Comparison of ENCODE assay signal across 18 mouse cellular contexts in genomic region chr16:97437448-97438056, GRCm38 (mm10). TPM values are rescaled to one million over a fixed set of nuclear protein-coding genes. Genes with fewer than 3 reads are reported as not detected.
DNase-seq lines count a peak whose midpoint lies in the region; ATAC-seq and TF ChIP-seq lines count a peak whose summit lies in the region.
"Had no signal": no experiment of that assay in that cellular context is flagged by ENCODE, and none has a peak within 500 bp of the region (broad histone marks: within the 10 kb centered on the region; RNA-seq: fewer than 3 reads in every experiment).

No protein-coding gene starts in this region.

- no peaks in the 10 kb centered on the region for H3K79me2 ChIP-seq in heart, adult 2 months (replicated peaks; ENCODE audit: control insufficient read depth, insufficient read depth, low read length)

- H3K27me3 ChIP-seq in forebrain, embryonic 13.5 days = no peaks in the 10 kb centered on the region
- H3K27me3 ChIP-seq in forebrain, embryonic 12.5 days = no peaks in the 10 kb centered on the region
- H3K27me3 ChIP-seq in heart, adult 2 months (ENCODE audit: control insufficient read depth, insufficient read depth, low read length) = no peaks in the 10 kb centered on the region
- H3K27me3 ChIP-seq: embryonic facial prominence, embryonic 15.5 days; hindbrain, embryonic 15.5 days; lung, embryonic 15.5 days; midbrain, embryonic 13.5 days had no signal

- peak; percentile 27 to 46 for DNase-seq in layer of hippocampus, adult 2 months (ENCODE audit: low spot score in 2 of 2)
- no peak for DNase-seq in layer of hippocampus, adult 9-11 months
- peak; percentile 70 for DNase-seq in Muller cell, postnatal 12 days (ENCODE audit: inconsistent ontology term)
- peak; percentile 38 to 62 for DNase-seq in layer of hippocampus, postnatal 14 days (ENCODE audit: low spot score in 2 of 2)
- DNase-seq in heart, adult 2 months = no peak
- no peak for DNase-seq in kidney, postnatal 10 days
- DNase-seq: cerebellum, adult 2 months; heart, adult 18-20 months; kidney, adult 18-20 months; kidney, postnatal 36 days; right cerebral cortex, postnatal 14 days; thymus, postnatal 4 days had no signal

- H3K27ac ChIP-seq in forebrain, embryonic 13.5 days = no peak overlapping the region
- no peak overlapping the region for H3K27ac ChIP-seq in forebrain, embryonic 12.5 days
- no peak overlapping the region for H3K27ac ChIP-seq in layer of hippocampus, adult 2 months
- H3K27ac ChIP-seq in heart, adult 2 months = no peak overlapping the region
- H3K27ac ChIP-seq: embryonic facial prominence, embryonic 15.5 days; hindbrain, embryonic 15.5 days; lung, embryonic 15.5 days; midbrain, embryonic 13.5 days had no signal

- TF ChIP-seq EP300 in heart, adult 2 months (IDR thresholded peaks at IDR 0.05; ENCODE audit: insufficient read depth, low read depth, low read length) = no peak

- peak; percentile 67 for ATAC-seq in forebrain, embryonic 13.5 days
- ATAC-seq in forebrain, embryonic 12.5 days (ENCODE audit: low FRiP score) = no peak
- ATAC-seq: midbrain, embryonic 13.5 days had no signal

- intact Hi-C loops in heart, adult 2 months (cut with DNase I) = no loop called here

- H3K9ac ChIP-seq in forebrain, embryonic 13.5 days = no peak overlapping the region
- H3K9ac ChIP-seq in forebrain, embryonic 12.5 days = no peak overlapping the region
- H3K9ac ChIP-seq in heart, adult 2 months (ENCODE audit: low read depth, low read length) = no peak overlapping the region
- H3K9ac ChIP-seq: embryonic facial prominence, embryonic 15.5 days; hindbrain, embryonic 15.5 days; lung, embryonic 15.5 days; midbrain, embryonic 13.5 days had no signal

- H3K4me1 ChIP-seq in forebrain, embryonic 13.5 days = 0 out of 2 replicates have a peak, but pooled peaks cover 3% of the 10 kb centered on the region
- H3K4me1 ChIP-seq in forebrain, embryonic 12.5 days = no peaks in the 10 kb centered on the region
- no peaks in the 10 kb centered on the region for H3K4me1 ChIP-seq in heart, adult 2 months (ENCODE audit: control insufficient read depth, insufficient read depth, low read length)
- H3K4me1 ChIP-seq: embryonic facial prominence, embryonic 15.5 days; hindbrain, embryonic 15.5 days; lung, embryonic 15.5 days; midbrain, embryonic 13.5 days had no signal

- H3K36me3 ChIP-seq in forebrain, embryonic 13.5 days (ENCODE audit: poor library complexity, severe bottlenecking) = no peaks in the 10 kb centered on the region
- H3K36me3 ChIP-seq in forebrain, embryonic 12.5 days (replicated peaks) = no peaks in the 10 kb centered on the region
- no peaks in the 10 kb centered on the region for H3K36me3 ChIP-seq in heart, adult 2 months (ENCODE audit: control insufficient read depth, insufficient read depth, low read length)
- H3K36me3 ChIP-seq: embryonic facial prominence, embryonic 15.5 days; hindbrain, embryonic 15.5 days; lung, embryonic 15.5 days; midbrain, embryonic 13.5 days had no signal

- WGBS in forebrain, embryonic 13.5 days = 49% methylated on average over 1 of the region's 1 CpGs
- WGBS in forebrain, embryonic 12.5 days = 44% methylated on average over 1 of the region's 1 CpGs
- WGBS in heart, adult 2 months = 44% methylated on average over 1 of the region's 1 CpGs

- no peak for TF ChIP-seq CTCF in layer of hippocampus, adult 2 months (conservative IDR thresholded peaks at IDR 0.05)
- no peak for TF ChIP-seq CTCF in heart, adult 2 months (IDR thresholded peaks at IDR 0.05)

- H3K4me3 ChIP-seq in forebrain, embryonic 13.5 days = no peak overlapping the region
- no peak overlapping the region for H3K4me3 ChIP-seq in forebrain, embryonic 12.5 days (replicated peaks)
- no peak overlapping the region for H3K4me3 ChIP-seq in layer of hippocampus, adult 2 months
- no peak overlapping the region for H3K4me3 ChIP-seq in heart, adult 2 months
- H3K4me3 ChIP-seq: embryonic facial prominence, embryonic 15.5 days; hindbrain, embryonic 15.5 days; lung, embryonic 15.5 days; midbrain, embryonic 13.5 days had no signal

- no peak overlapping the region for H3K4me2 ChIP-seq in forebrain, embryonic 13.5 days
- no peak overlapping the region for H3K4me2 ChIP-seq in forebrain, embryonic 12.5 days
- H3K4me2 ChIP-seq: embryonic facial prominence, embryonic 15.5 days; hindbrain, embryonic 15.5 days; lung, embryonic 15.5 days; midbrain, embryonic 13.5 days had no signal

- no peak for TF ChIP-seq POLR2A in heart, adult 2 months (IDR thresholded peaks at IDR 0.05; ENCODE audit: insufficient read depth, low read depth, low read length)

- H3K9me3 ChIP-seq in forebrain, embryonic 13.5 days (replicated peaks) = no peaks in the 10 kb centered on the region
- no peaks in the 10 kb centered on the region for H3K9me3 ChIP-seq in forebrain, embryonic 12.5 days
- H3K9me3 ChIP-seq: embryonic facial prominence, embryonic 15.5 days; hindbrain, embryonic 15.5 days; lung, embryonic 15.5 days; midbrain, embryonic 13.5 days had no signal

RNA-seq across cellular contexts. Expression of gene Mx1, which starts 25.2 kb away (rescaled TPM):
- not detected in 2 replicates for polyA plus RNA-seq in forebrain, embryonic 13.5 days (2015; fragmentation: Nextera tagmentation; extraction: Ambion mirVana)
- polyA plus RNA-seq in forebrain, embryonic 12.5 days (2016; fragmentation: Nextera tagmentation; extraction: Ambion mirVana) = 0.12 and 0.46 TPM in 2 replicates
- total RNA-seq in layer of hippocampus, adult 2 months (2021) = 1 to 10 TPM in 1 of 2 experiments, under 1 TPM in 1; 0.93 to 1.1 TPM
- 1 to 10 TPM in 1 of 2 experiments, under 1 TPM in 1; 0.74 to 1.4 TPM for total RNA-seq in layer of hippocampus, postnatal 14 days (2021)
- total RNA-seq in heart, adult 2 months (2021) = 1 to 10 TPM; 1.7 to 2.1 TPM
- polyA plus RNA-seq in heart, adult 2 months (2012; rRNA removed) = 0.44 and 0.59 TPM in 2 replicates

Comparison
In these comparisons a context has a peak if more than half of its experiments do, and no peak if none do; other contexts are left out.
1. DNase-seq: peak in layer of hippocampus, adult 2 months (2 of 2), Muller cell, postnatal 12 days (single experiment) and layer of hippocampus, postnatal 14 days (2 of 2); none in layer of hippocampus, adult 9-11 months (single experiment), heart, adult 2 months (0 of 2) and kidney, postnatal 10 days (single experiment).